Comparison of ENCODE assay signal across 8 mouse cellular contexts in the genomic region with DNA sequence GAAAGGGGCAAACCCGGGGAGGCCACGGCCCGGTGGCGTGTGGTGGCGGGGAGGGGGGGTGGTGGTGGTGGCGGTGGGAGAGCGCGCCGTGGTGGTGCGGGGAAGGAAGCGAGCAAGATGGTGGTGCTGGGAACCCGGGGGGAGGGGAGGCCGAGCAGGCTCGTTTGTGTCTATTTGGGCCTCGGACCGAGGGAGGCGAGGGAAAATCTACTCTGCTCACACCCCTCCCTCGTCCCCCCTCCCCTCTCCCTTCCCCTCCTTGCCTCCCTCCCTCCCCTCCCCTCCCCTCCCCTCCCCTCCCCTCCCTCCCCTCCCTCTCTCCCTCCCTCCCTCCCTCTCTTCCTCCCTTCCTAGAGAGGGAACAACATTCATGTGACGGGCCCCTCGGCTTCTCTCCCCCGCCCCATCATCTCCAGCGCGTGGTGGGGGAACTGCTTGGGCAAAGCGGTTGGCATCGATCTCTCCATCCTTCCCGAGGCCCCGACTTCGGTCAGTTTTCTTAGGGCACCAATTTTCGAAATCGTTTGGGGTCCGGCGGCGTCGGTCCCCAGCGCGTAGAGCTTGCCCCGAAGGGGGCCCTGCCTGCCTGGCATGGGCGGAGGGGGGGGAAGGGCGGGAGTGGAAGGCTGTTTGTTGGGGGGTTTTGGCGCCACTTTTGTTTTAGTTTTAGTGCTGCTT. TPM values are rescaled to one million over a fixed set of nuclear protein-coding genes. Genes with fewer than 3 reads are reported as not detected.
DNase-seq lines count a peak whose midpoint lies in the region; ATAC-seq and TF ChIP-seq lines count a peak whose summit lies in the region.

No protein-coding gene starts in this region.

- H3K4me1 ChIP-seq in heart, embryonic 14.5 days (ENCODE audit: control insufficient read depth in 2 of 2, insufficient read depth in 2 of 2, low read length in 2 of 2) = peaks cover 2 to 8% of the 10 kb centered on the region in 2 experiments; a peak in 3 of 4 replicates
- peaks cover 4% of the 10 kb centered on the region for H3K4me1 ChIP-seq in liver, embryonic 16.5 days (ENCODE audit: control insufficient read depth, low read depth, low read length)
- H3K4me1 ChIP-seq in neural tube, embryonic 13.5 days (replicated peaks) = peaks cover 8% of the 10 kb centered on the region; the same call in 1 of the 2 replicates
- H3K4me1 ChIP-seq in testis, adult 2 months (ENCODE audit: control insufficient read depth, insufficient read depth, low read length) = no peaks in the 10 kb centered on the region

- H3K9ac ChIP-seq in heart, embryonic 14.5 days (ENCODE audit: low read length) = peak overlapping the region; percentile 98
- peak overlapping the region; percentile 92 for H3K9ac ChIP-seq in liver, embryonic 16.5 days (ENCODE audit: low read depth, low read length)
- peak overlapping the region; percentile 94 for H3K9ac ChIP-seq in neural tube, embryonic 13.5 days

- no peaks in the 10 kb centered on the region for H3K27me3 ChIP-seq in heart, embryonic 14.5 days (ENCODE audit: control insufficient read depth, insufficient read depth, low read length)
- no peaks in the 10 kb centered on the region for H3K27me3 ChIP-seq in liver, embryonic 16.5 days (ENCODE audit: control insufficient read depth, insufficient read depth, low read depth, low read length)
- H3K27me3 ChIP-seq in neural tube, embryonic 13.5 days = no peaks in the 10 kb centered on the region
- no peaks in the 10 kb centered on the region for H3K27me3 ChIP-seq in testis, adult 2 months (ENCODE audit: control insufficient read depth, insufficient read depth, low read length)

- WGBS in heart, embryonic 14.5 days = 30% methylated on average over 26 of the region's 40 CpGs
- 13% methylated on average over 22 of the region's 40 CpGs for WGBS in liver, embryonic 16.5 days (ENCODE audit: insufficient replicate concordance)
- WGBS in neural tube, embryonic 13.5 days = 16% methylated on average over 27 of the region's 40 CpGs

- peak; percentile 85 for DNase-seq in CD4-positive helper T cell, adult 2 months (ENCODE audit: low read depth, low spot score)
- peak; percentile 96 for DNase-seq in brain, embryonic 14.5 days (ENCODE audit: low read depth)
- peak; percentile 36 for DNase-seq in fibroblast of lung, adult 2 months (ENCODE audit: low read depth)
- peak; percentile 88 for DNase-seq in kidney, postnatal 14 days

- peak overlapping the region; percentile 74 for H3K4me2 ChIP-seq in heart, embryonic 14.5 days (ENCODE audit: low read length)
- H3K4me2 ChIP-seq in liver, embryonic 16.5 days (ENCODE audit: low read depth, low read length) = peak overlapping the region; percentile 53
- peak overlapping the region; percentile 58 for H3K4me2 ChIP-seq in neural tube, embryonic 13.5 days

- TF ChIP-seq CTCF in brain, embryonic 14.5 days (IDR thresholded peaks at IDR 0.05; ENCODE audit: borderline replicate concordance, extremely low read depth, insufficient read depth, insufficient read length) = no peak
- TF ChIP-seq CTCF in testis, adult 2 months (IDR thresholded peaks at IDR 0.05; ENCODE audit: control insufficient read depth, insufficient read depth, insufficient replicate concordance, low read depth, low read length) = no peak

- H3K4me3 ChIP-seq in heart, embryonic 14.5 days (ENCODE audit: control insufficient read depth in 1 of 2, insufficient read depth in 1 of 2, low read depth in 1 of 2, low read length in 2 of 2) = peak overlapping the region; percentile 63 to 91
- peak overlapping the region; percentile 76 for H3K4me3 ChIP-seq in liver, embryonic 16.5 days (ENCODE audit: low read depth, low read length)
- peak overlapping the region; percentile 59 for H3K4me3 ChIP-seq in neural tube, embryonic 13.5 days
- H3K4me3 ChIP-seq in testis, adult 2 months (ENCODE audit: control insufficient read depth, low read depth, low read length) = peak overlapping the region; percentile 88

- H3K36me3 ChIP-seq in heart, embryonic 14.5 days (ENCODE audit: control insufficient read depth, insufficient read depth, low read length) = no peaks in the 10 kb centered on the region
- H3K36me3 ChIP-seq in liver, embryonic 16.5 days (ENCODE audit: control insufficient read depth, insufficient read depth) = no peaks in the 10 kb centered on the region
- H3K36me3 ChIP-seq in neural tube, embryonic 13.5 days = no peaks in the 10 kb centered on the region
- H3K36me3 ChIP-seq in testis, adult 2 months (ENCODE audit: control insufficient read depth, insufficient read depth, low read length) = no peaks in the 10 kb centered on the region

- H3K9me3 ChIP-seq in heart, embryonic 14.5 days (ENCODE audit: control insufficient read depth, low read length) = no peaks in the 10 kb centered on the region
- H3K9me3 ChIP-seq in liver, embryonic 16.5 days (replicated peaks; ENCODE audit: control insufficient read depth, low read length) = no peaks in the 10 kb centered on the region
- H3K9me3 ChIP-seq in neural tube, embryonic 13.5 days = no peaks in the 10 kb centered on the region

- peak overlapping the region; percentile 100 for H3K27ac ChIP-seq in heart, embryonic 14.5 days (replicated peaks in 1 of 2; ENCODE audit: control insufficient read depth in 1 of 2, insufficient read depth in 1 of 2, low read depth in 2 of 2, low read length in 2 of 2)
- peak overlapping the region; percentile 95 for H3K27ac ChIP-seq in liver, embryonic 16.5 days (ENCODE audit: low read length)
- peak overlapping the region; percentile 99 for H3K27ac ChIP-seq in neural tube, embryonic 13.5 days (replicated peaks)
- peak overlapping the region; percentile 81 for H3K27ac ChIP-seq in testis, adult 2 months (ENCODE audit: control insufficient read depth, insufficient read depth, low read depth, low read length)

- no peak; the same call in 1 of the 2 replicates for TF ChIP-seq POLR2A in brain, embryonic 14.5 days (IDR thresholded peaks at IDR 0.05; ENCODE audit: borderline replicate concordance, extremely low read depth, insufficient read depth, insufficient read length, poor library complexity, severe bottlenecking)
- no peak for TF ChIP-seq POLR2A in testis, adult 2 months (IDR thresholded peaks at IDR 0.05; ENCODE audit: control insufficient read depth, low read depth, low read length)

- peak; percentile 76 for ATAC-seq in heart, embryonic 14.5 days (ENCODE audit: insufficient number of reproducible peaks, insufficient read depth, low FRiP score, low read depth)
- ATAC-seq in liver, embryonic 16.5 days (ENCODE audit: low read depth) = peak; percentile 48
- peak; percentile 90 for ATAC-seq in neural tube, embryonic 13.5 days (ENCODE audit: low read depth)

RNA-seq across cellular contexts. Expression of a gene that starts 1.4 kb away (rescaled TPM):
- polyA plus RNA-seq in brain, embryonic 14.5 days (2012; rRNA removed) = 25.8 and 28.4 TPM in 2 replicates
- polyA plus RNA-seq in heart, embryonic 14.5 days (2014; fragmentation: Nextera tagmentation; extraction: Ambion mirVana) = 39.4 and 42.9 TPM in 2 replicates
- 28.6 and 31.7 TPM in 2 replicates for polyA plus RNA-seq in liver, embryonic 16.5 days (2015; fragmentation: Nextera tagmentation; extraction: Ambion mirVana)
- 20.5 and 21.4 TPM in 2 replicates for polyA plus RNA-seq in neural tube, embryonic 13.5 days (2015; fragmentation: Nextera tagmentation; extraction: Ambion mirVana)
- polyA plus RNA-seq in testis, adult 2 months (2012; rRNA removed) = 2.5 and 3.7 TPM in 2 replicates

Comparison
In these comparisons a context has a peak if more than half of its experiments do, and no peak if none do; other contexts are left out.
1. Peak in every context shown above with its lines: DNase-seq, ATAC-seq, H3K4me3 ChIP-seq and H3K27ac ChIP-seq.
2. DNase-seq: peak in every context shown above with its lines; median percentile 96 in brain, embryonic 14.5 days; 88 in kidney, postnatal 14 days; 85 in CD4-positive helper T cell, adult 2 months; 36 in fibroblast of lung, adult 2 months.